ENCODE assay signal across 9 mouse cellular contexts in genomic region chr1:74893134-74893855, GRCm38 (mm10). TPM values are rescaled to one million over a fixed set of nuclear protein-coding genes. Genes with fewer than 3 reads are reported as not detected.
DNase-seq lines count a peak whose midpoint lies in the region; ATAC-seq and TF ChIP-seq lines count a peak whose summit lies in the region.
"Had no signal": no experiment of that assay in that cellular context is flagged by ENCODE, and none has a peak within 500 bp of the region (broad histone marks: within the 10 kb centered on the region; RNA-seq: fewer than 3 reads in every experiment).

Gene Cryba2 (minus strand): TSS chr1:74893143.

- no peaks in the 10 kb centered on the region for H3K9me3 ChIP-seq in kidney, embryonic 16.5 days (ENCODE audit: low read length)
- no peaks in the 10 kb centered on the region for H3K9me3 ChIP-seq in midbrain, postnatal 0 days (ENCODE audit: low read length)
- H3K9me3 ChIP-seq: liver, embryonic 13.5 days had no signal

- no peak within 1 kb of the TSS; the same call in 1 of the 2 replicates for H3K4me3 ChIP-seq in kidney, embryonic 16.5 days (ENCODE audit: low read length)
- peak within 1 kb of the TSS; percentile 29 for H3K4me3 ChIP-seq in midbrain, postnatal 0 days (ENCODE audit: low read depth, low read length)
- H3K4me3 ChIP-seq: liver, embryonic 13.5 days had no signal

- H3K4me2 ChIP-seq in kidney, embryonic 16.5 days (replicated peaks; ENCODE audit: low read depth, low read length) = no peak within 1 kb of the TSS; the same call in 1 of the 2 replicates
- peak within 1 kb of the TSS; percentile 44 for H3K4me2 ChIP-seq in midbrain, postnatal 0 days (ENCODE audit: low read depth, low read length, poor library complexity, severe bottlenecking)
- H3K4me2 ChIP-seq: liver, embryonic 13.5 days had no signal

- ATAC-seq in kidney, embryonic 16.5 days (ENCODE audit: low FRiP score, low TSS enrichment) = no peak
- ATAC-seq in common myeloid progenitor, adult 5-6 weeks (replicated peaks; ENCODE audit: low read depth, poor library complexity, severe bottlenecking) = peak; percentile 62
- ATAC-seq in midbrain, postnatal 0 days (ENCODE audit: low FRiP score) = 0 out of 2 replicates have a peak, but pooled peaks have one; percentile 19
- ATAC-seq in erythroblast, adult 5-6 weeks (replicated peaks; ENCODE audit: low FRiP score, poor library complexity, severe bottlenecking) = no peak

- H3K36me3 ChIP-seq in kidney, embryonic 16.5 days (ENCODE audit: insufficient read depth, low read length) = no peaks in the 10 kb centered on the region
- no peaks in the 10 kb centered on the region for H3K36me3 ChIP-seq in midbrain, postnatal 0 days (ENCODE audit: insufficient read depth, low read length)
- H3K36me3 ChIP-seq: liver, embryonic 13.5 days had no signal

- intact Hi-C loops in heart, postnatal 14 days (cut with DNase I) = no loop called here
- intact Hi-C loops in left cerebral cortex, postnatal 14 days (cut with DNase I) = no loop called here

- H3K4me1 ChIP-seq in kidney, embryonic 16.5 days (ENCODE audit: insufficient read depth, low read length) = peaks cover 5% of the 10 kb centered on the region; the same call in 1 of the 2 replicates
- H3K4me1 ChIP-seq in midbrain, postnatal 0 days (ENCODE audit: insufficient read depth, low read length) = peaks cover 6% of the 10 kb centered on the region; the same call in 1 of the 2 replicates
- H3K4me1 ChIP-seq: liver, embryonic 13.5 days had no signal

- DNase-seq in kidney, adult 11 months = peak; percentile 31
- peak; percentile 68 for DNase-seq in Muller cell, postnatal 12 days (ENCODE audit: inconsistent ontology term)
- peak; percentile 33 to 56 for DNase-seq in heart, postnatal 14 days
- DNase-seq in left cerebral cortex, postnatal 14 days (ENCODE audit: low spot score in 2 of 2) = peak; percentile 49 to 61
- peak; percentile 65 for DNase-seq in midbrain, postnatal 0 days (ENCODE audit: low spot score)
- DNase-seq: liver, embryonic 13.5 days had no signal

- H3K27ac ChIP-seq in kidney, embryonic 16.5 days (ENCODE audit: low read length) = no peak within 1 kb of the TSS
- H3K27ac ChIP-seq in midbrain, postnatal 0 days (ENCODE audit: low read depth, low read length) = no peak within 1 kb of the TSS
- H3K27ac ChIP-seq: liver, embryonic 13.5 days had no signal

- no peak within 1 kb of the TSS for H3K9ac ChIP-seq in kidney, embryonic 16.5 days (replicated peaks; ENCODE audit: low read length)
- H3K9ac ChIP-seq in midbrain, postnatal 0 days (replicated peaks; ENCODE audit: low read length, poor library complexity, severe bottlenecking) = no peak within 1 kb of the TSS
- H3K9ac ChIP-seq: liver, embryonic 13.5 days had no signal

- peaks cover 90% of the 10 kb centered on the region for H3K27me3 ChIP-seq in kidney, embryonic 16.5 days (ENCODE audit: insufficient read depth, low read length)
- peaks cover 66% of the 10 kb centered on the region for H3K27me3 ChIP-seq in midbrain, postnatal 0 days (ENCODE audit: insufficient read depth, low read length)

- 3% methylated on average over 25 of the region's 25 CpGs for WGBS in kidney, embryonic 16.5 days
- 2% methylated on average over 25 of the region's 25 CpGs for WGBS in midbrain, postnatal 0 days

- TF ChIP-seq CTCF in midbrain, postnatal 0 days (IDR thresholded peaks at IDR 0.05) = peak; percentile 85

RNA-seq across cellular contexts. Expression of gene Cryba2, which starts in this region (rescaled TPM):
- polyA plus RNA-seq in kidney, embryonic 16.5 days (2015; fragmentation: Nextera tagmentation; extraction: Ambion mirVana) = not detected in 2 replicates
- not detected in 2 replicates for total RNA-seq in common myeloid progenitor, adult 5-6 weeks (2017)
- not detected for total RNA-seq in heart, postnatal 14 days (2021)
- under 1 TPM in 1 of 2 experiments, not detected in 1; 0.51 TPM for total RNA-seq in left cerebral cortex, postnatal 14 days (2021)
- total RNA-seq in midbrain, postnatal 0 days (2014; rRNA removed) = not detected in 2 replicates
- 0.49 and 0.80 TPM in 2 replicates for polyA plus RNA-seq in midbrain, postnatal 0 days (2015; fragmentation: Nextera tagmentation; extraction: Ambion mirVana)
- not detected in 2 replicates for total RNA-seq in erythroblast, adult 5-6 weeks (2015; ENCODE audit: low replicate concordance)
- total RNA-seq in erythroblast, adult 5-6 weeks (2017; ENCODE audit: low replicate concordance) = not detected in 2 replicates
- polyA plus RNA-seq: liver, embryonic 13.5 days had no signal

Comparison
In these comparisons a context has a peak if more than half of its experiments do, and no peak if none do; other contexts are left out.
1. Peak in ATAC-seq in common myeloid progenitor, adult 5-6 weeks; RNA of the gene not detected or under 1 TPM.
2. Peak in DNase-seq in heart, postnatal 14 days; RNA of the gene not detected or under 1 TPM.
3. Peak in DNase-seq in left cerebral cortex, postnatal 14 days; RNA of the gene not detected or under 1 TPM.
4. Peak in DNase-seq, ATAC-seq, H3K4me3 ChIP-seq and H3K4me2 ChIP-seq in midbrain, postnatal 0 days; RNA of the gene not detected or under 1 TPM.